Comparison of ENCODE assay signal across 17 mouse cellular contexts in genomic region chr10:17475976-17476375, GRCm38 (mm10).
"Had no signal": no experiment of that assay in that cellular context is flagged by ENCODE, and none has a peak within 500 bp of the region (broad histone marks: within the 10 kb centered on the region; RNA-seq: fewer than 3 reads in every experiment).

No protein-coding gene starts in this region.

- H3K36me3 ChIP-seq: kidney, embryonic 15.5 days; limb, embryonic 15.5 days; liver, embryonic 12.5 days; liver, embryonic 15.5 days; lung, embryonic 15.5 days; neural tube, embryonic 12.5 days; neural tube, embryonic 15.5 days had no signal

- H3K9ac ChIP-seq: kidney, embryonic 15.5 days; limb, embryonic 15.5 days; liver, embryonic 12.5 days; liver, embryonic 15.5 days; lung, embryonic 15.5 days; neural tube, embryonic 12.5 days; neural tube, embryonic 15.5 days had no signal

- ATAC-seq: liver, embryonic 12.5 days had no signal

- H3K4me3 ChIP-seq: kidney, embryonic 15.5 days; limb, embryonic 15.5 days; liver, embryonic 12.5 days; liver, embryonic 15.5 days; lung, embryonic 15.5 days; neural tube, embryonic 12.5 days; neural tube, embryonic 15.5 days had no signal

- H3K27me3 ChIP-seq: kidney, embryonic 15.5 days; limb, embryonic 15.5 days; liver, embryonic 12.5 days; liver, embryonic 15.5 days; lung, embryonic 15.5 days; neural tube, embryonic 12.5 days; neural tube, embryonic 15.5 days had no signal

- H3K4me1 ChIP-seq: liver, embryonic 15.5 days had no signal

- H3K4me2 ChIP-seq: kidney, embryonic 15.5 days; limb, embryonic 15.5 days; liver, embryonic 12.5 days; liver, embryonic 15.5 days; lung, embryonic 15.5 days; midbrain, embryonic 11.5 days; neural tube, embryonic 12.5 days; neural tube, embryonic 15.5 days had no signal

- H3K27ac ChIP-seq: kidney, embryonic 15.5 days; limb, embryonic 15.5 days; liver, embryonic 12.5 days; liver, embryonic 15.5 days; lung, embryonic 15.5 days; neural tube, embryonic 12.5 days; neural tube, embryonic 15.5 days; stomach, postnatal 0 days had no signal

- H3K9me3 ChIP-seq: kidney, embryonic 15.5 days; limb, embryonic 15.5 days; liver, embryonic 12.5 days; liver, embryonic 15.5 days; lung, embryonic 15.5 days; neural tube, embryonic 12.5 days; neural tube, embryonic 15.5 days had no signal

- DNase-seq: kidney, adult 8-10 months; kidney, postnatal 14 days; kidney, postnatal 4 days; midbrain, embryonic 14.5 days; right cerebral cortex, adult 18-20 months; right cerebral cortex, postnatal 14 days; right cerebral cortex, postnatal 4 days; thymus, postnatal 25 days had no signal
